Mouse (Mus musculus): ENCODE data around the gene Tarbp2.

GRCm38 (mm10) chr15:102499370-102499769 is 18.6 kb upstream of the Tarbp2 start:
- TF ChIP-seq CTCF (IDR thresholded peaks at IDR 0.05; ENCODE audit: extremely low read depth, insufficient read length, insufficient replicate concordance, low read depth, low read length) (no peak), POLR2A (IDR thresholded peaks at IDR 0.05; ENCODE audit: low read depth, low read length) (no peak)

Measured in small intestine, adult 2 months (tissue).